Mouse (Mus musculus) midbrain, embryonic 13.5 days (tissue): ENCODE data around the gene Itpkb. TPM values are rescaled to one million over a fixed set of nuclear protein-coding genes. Genes with fewer than 3 reads are reported as not detected.
"Not testable (repeated sequence)": the region's sequence is repeated elsewhere in the genome, so short reads cannot be mapped to it uniquely, and the experiment has no call there.

Experiments used
- ATAC-seq: fragments of 200-750 bp; cut with Nextera tagmentation; 2 replicates; pipeline ENCODE4 v1.8.0; 2017; ENCODE audit warnings: mild to moderate bottlenecking, moderate TSS enrichment, moderate library complexity
- H3K27ac ChIP-seq: fragments of 300-500 bp; sonication (generic); 2 replicates; pipeline ENCODE4 v1.5.1; 2015; ENCODE audit warnings: inconsistent platforms, mild to moderate bottlenecking, moderate library complexity
- H3K27me3 ChIP-seq: fragments of 300-500 bp; sonication (generic); 2 replicates; pipeline ENCODE4 v1.6.1; 2015; ENCODE audit warnings: mild to moderate bottlenecking, inconsistent platforms
- H3K36me3 ChIP-seq: fragments of 300-500 bp; sonication (generic); 2 replicates; pipeline ENCODE4 v1.6.1; 2015; ENCODE audit warnings: mild to moderate bottlenecking, inconsistent platforms
- H3K4me1 ChIP-seq: fragments of 300-500 bp; sonication (generic); replicated peaks from 2 replicates; pipeline ENCODE4 v1.6.1; 2015; ENCODE audit warnings: inconsistent platforms
- H3K4me2 ChIP-seq: fragments of 300-500 bp; sonication (generic); replicated peaks from 2 replicates; pipeline ENCODE4 v1.6.1; 2015; ENCODE audit warnings: moderate library complexity, mild to moderate bottlenecking, inconsistent platforms
- H3K4me3 ChIP-seq: fragments of 300-500 bp; sonication (generic); replicated peaks from 2 replicates; pipeline ENCODE4 v1.5.1; 2015; ENCODE audit warnings: mild to moderate bottlenecking, inconsistent platforms
- H3K9ac ChIP-seq: fragments of 300-500 bp; sonication (generic); replicated peaks from 2 replicates; pipeline ENCODE4 v1.6.1; 2015; ENCODE audit warnings: mild to moderate bottlenecking, inconsistent platforms
- H3K9me3 ChIP-seq: fragments of 300-500 bp; sonication (generic); 2 replicates; pipeline ENCODE4 v1.6.1; 2016; ENCODE audit warnings: mild to moderate bottlenecking, inconsistent platforms
- WGBS: fragments of 180-500 bp; shearing (Covaris S2); methylation state at CpG from one replicate; pipeline ENCODE4 v1.1.7; 2015; 5-methylcytosine and 5-hydroxymethylcytosine counted together
- polyA plus RNA-seq: library from polyadenylated mRNA; unstranded; fragments of >200 nt; fragmentation: Nextera tagmentation; extraction: Ambion mirVana; gene quantifications from 2 replicates; pipeline ENCODE4 v1.2.1, GENCODE M21; 2015

Gene Itpkb
- polyA plus RNA-seq, 1 experiment from 2014 or later: 2.5 TPM

GRCm38 (mm10) chr1:180365180-180365810 lies 35.0 kb downstream of the Itpkb start:
- Histone ChIP-seq H3K36me3 (no peaks in the 10 kb centered on the region), H3K27me3 (no peaks in the 10 kb centered on the region), H3K4me2 (peak overlapping the region; percentile 63), H3K4me3 (peak overlapping the region; percentile 42), H3K9me3 (no peaks in the 10 kb centered on the region), H3K27ac (peak overlapping the region; percentile 93), H3K4me1 (peaks cover 31% of the 10 kb centered on the region), H3K9ac (peak overlapping the region; percentile 68)
- WGBS: 2% methylated on average over 29 of the region's 29 CpGs
- ATAC-seq: peak; percentile 97

DNA sequence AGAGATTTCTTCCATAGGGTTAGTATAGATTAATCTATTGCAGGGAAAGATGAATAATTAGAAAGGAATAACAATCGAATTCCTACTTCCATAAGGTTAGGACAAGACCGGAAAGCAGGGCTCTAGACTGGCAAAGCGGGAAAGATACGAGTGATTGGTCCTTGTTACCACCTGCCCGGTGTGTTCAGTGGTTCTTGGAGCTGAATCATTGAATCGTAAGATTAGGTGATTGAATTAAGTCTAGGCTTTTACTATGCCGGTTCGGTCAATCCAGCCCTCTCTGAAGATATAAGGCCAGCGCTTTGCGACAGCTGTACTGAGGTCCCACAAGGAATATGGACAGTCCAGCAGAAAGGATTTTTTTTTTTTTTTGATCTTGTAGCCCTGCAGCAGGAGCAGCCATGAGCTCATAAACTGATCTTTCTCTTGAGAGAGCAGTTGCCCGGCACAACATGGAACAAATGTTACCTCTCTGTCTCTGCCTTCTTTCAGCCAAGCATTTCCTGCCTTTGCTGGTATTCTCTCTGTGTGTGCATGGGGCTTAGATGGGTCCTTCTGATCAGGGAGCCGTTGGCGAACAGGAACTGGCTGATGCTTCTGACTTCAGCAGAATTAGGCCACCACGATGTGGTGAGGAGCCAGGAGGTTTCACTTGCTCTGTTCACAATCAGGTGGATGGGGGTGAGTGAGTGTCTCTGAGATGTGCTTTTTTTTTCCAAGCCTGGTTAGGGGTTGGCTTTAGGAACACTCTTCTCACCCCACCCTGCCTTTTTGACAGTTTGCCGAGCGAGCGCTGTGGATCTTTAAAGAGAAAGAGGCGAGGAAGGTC lies 35.9 kb downstream of the Itpkb start:
- Histone ChIP-seq H3K4me2 (peak overlapping the region; percentile 63; the same call in 1 of the 2 replicates), H3K4me1 (peaks cover 31% of the 10 kb centered on the region), H3K27me3 (no peaks in the 10 kb centered on the region), H3K27ac (peak overlapping the region; percentile 93), H3K4me3 (peak overlapping the region; percentile 42; the same call in 1 of the 2 replicates), H3K9me3 (no peaks in the 10 kb centered on the region), H3K9ac (peak overlapping the region; percentile 68; the same call in 1 of the 2 replicates), H3K36me3 (no peaks in the 10 kb centered on the region)
- ATAC-seq: no peak
- 68% methylated on average over 18 of the region's 18 CpGs for WGBS

DNA sequence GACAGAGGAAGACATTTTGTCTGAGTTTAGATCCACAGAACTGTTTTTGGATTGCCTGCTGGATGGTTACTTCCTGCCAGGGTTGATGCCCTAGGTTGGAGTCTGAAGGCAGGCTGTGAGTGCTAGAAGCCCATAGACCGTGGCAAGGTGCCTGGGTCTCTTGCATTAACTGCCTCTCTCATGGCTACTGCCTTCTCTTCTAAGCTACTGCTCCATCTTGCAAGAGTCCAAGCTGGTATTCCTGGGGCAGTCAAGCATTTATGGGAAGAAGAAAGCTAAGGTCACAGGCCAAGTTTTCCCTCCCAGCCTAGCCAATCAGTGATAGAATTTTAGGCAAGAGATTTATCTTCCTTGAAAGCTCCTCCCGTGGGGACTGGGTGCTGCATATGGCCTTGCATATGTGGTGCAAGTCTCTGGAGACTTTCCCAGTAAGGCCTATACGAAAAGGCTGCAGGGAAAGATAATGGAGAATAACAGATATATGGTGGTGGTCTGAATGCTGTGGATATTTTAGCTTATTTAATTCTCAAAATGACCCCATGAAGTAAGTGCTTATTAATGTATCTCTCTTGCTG lies 36.8 kb downstream of the Itpkb start:
- no peak for ATAC-seq
- no peak overlapping the region for H3K9ac ChIP-seq
- no peaks in the 10 kb centered on the region for H3K9me3 ChIP-seq
- no peak overlapping the region for H3K4me3 ChIP-seq
- peaks cover 31% of the 10 kb centered on the region for H3K4me1 ChIP-seq
- no peaks in the 10 kb centered on the region for H3K27me3 ChIP-seq
- 79% methylated on average over 3 of the region's 3 CpGs for WGBS
- no peak overlapping the region for H3K4me2 ChIP-seq
- no peak overlapping the region for H3K27ac ChIP-seq
- H3K36me3 ChIP-seq: no peaks in the 10 kb centered on the region

DNA sequence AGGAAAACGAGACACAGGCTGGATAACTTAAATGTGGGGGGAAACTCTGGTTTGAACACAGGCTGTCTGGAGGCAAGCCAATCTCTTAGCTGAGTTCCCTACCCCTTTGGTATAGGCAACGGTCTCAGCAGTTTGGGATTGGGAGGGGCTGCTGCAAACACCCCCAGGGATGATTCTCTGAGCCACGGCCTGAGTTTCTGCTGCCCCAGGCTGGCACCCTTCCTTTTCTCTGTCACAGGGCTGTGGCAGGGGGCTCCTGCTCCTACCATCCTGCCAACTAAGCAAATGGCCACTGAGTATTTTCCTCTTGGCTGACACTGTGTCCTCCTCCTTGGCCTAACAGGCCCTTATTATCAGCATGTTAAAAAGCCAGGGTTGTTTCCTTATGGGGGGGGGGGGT lies 37.3 kb downstream of the Itpkb start:
- Histone ChIP-seq H3K27ac (no peak overlapping the region), H3K4me2 (no peak overlapping the region), H3K27me3 (no peaks in the 10 kb centered on the region), H3K4me1 (peaks cover 31% of the 10 kb centered on the region), H3K9me3 (no peaks in the 10 kb centered on the region), H3K36me3 (no peaks in the 10 kb centered on the region), H3K9ac (no peak overlapping the region), H3K4me3 (no peak overlapping the region)
- no peak for ATAC-seq
- WGBS: 81% methylated on average over 3 of the region's 3 CpGs

DNA sequence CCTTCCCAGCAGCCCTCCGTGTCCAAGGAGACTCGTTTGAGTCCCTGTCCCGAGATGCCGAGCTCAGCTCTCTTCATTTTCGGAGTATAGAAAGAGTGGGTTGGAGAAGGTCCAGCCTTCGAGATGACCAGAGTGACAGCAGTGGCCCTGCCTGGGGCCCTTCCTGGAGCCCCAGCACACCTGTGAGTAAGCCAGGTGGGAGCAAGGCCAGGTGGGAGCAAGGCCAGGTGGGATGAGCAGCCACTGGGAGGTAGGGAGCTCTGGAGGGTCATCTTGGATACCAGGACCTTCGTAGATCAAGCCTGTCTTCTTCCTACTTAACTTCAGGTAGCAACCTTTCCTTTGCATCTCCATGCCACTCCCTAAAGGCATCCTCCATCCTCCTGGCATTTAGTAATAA lies 37.8 kb downstream of the Itpkb start:
- H3K4me3 ChIP-seq: no peak overlapping the region
- WGBS: 94% methylated on average over 7 of the region's 7 CpGs

GRCm38 (mm10) chr1:180368646-180369045 lies 38.4 kb downstream of the Itpkb start:
- Histone ChIP-seq H3K27ac (no peak overlapping the region), H3K4me1 (peaks cover 25% of the 10 kb centered on the region), H3K9ac (no peak overlapping the region), H3K36me3 (no peaks in the 10 kb centered on the region), H3K27me3 (no peaks in the 10 kb centered on the region), H3K4me3 (no peak overlapping the region), H3K9me3 (no peaks in the 10 kb centered on the region), H3K4me2 (no peak overlapping the region)
- no peak for ATAC-seq
- 87% methylated on average over 9 of the region's 9 CpGs for WGBS

More for the DNA sequence above, 37.8 kb downstream of the Itpkb start:
- H3K4me2 ChIP-seq: no peak overlapping the region
- H3K9ac ChIP-seq: no peak overlapping the region
- H3K27ac ChIP-seq: no peak overlapping the region
- H3K9me3 ChIP-seq: no peaks in the 10 kb centered on the region
- H3K4me1 ChIP-seq: peaks cover 30% of the 10 kb centered on the region
- no peaks in the 10 kb centered on the region for H3K36me3 ChIP-seq
- no peaks in the 10 kb centered on the region for H3K27me3 ChIP-seq
- ATAC-seq: no peak

DNA sequence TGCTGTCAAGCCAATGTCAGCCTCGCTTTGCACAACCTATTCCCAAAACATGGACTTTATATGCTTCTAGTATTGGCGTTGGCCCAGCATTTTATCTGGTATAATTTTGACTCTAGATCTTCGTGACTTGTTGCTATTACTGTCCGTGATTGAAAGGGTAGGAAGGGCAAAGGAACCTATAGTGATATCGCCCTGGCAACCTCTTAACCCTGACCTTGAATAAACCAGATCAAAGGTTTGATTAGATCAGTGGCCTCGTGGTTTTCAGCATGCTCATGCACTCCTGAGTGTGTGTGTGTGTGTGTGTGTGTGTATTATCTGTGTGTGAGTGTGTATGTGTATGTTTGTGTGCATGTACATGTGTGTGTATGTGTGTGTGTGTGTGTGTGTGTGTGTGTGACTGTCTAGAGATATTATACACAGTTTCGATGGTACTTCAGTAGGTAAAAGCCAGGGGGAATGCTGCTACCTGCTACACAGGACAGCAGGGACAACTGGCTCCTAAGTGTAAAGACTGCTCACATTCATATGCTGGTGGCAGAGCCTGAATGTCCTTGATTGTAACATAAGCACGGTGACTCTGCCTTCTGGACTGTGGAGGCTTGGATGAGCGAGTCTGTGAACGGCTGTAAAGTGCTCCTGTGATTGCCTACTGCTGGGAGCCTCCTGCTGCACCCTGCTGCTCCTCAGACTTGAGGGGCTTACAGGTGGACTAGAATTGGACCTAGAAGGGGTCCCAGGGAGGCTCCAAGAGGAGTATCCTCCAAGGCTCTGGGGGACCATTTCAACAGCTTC lies 40.8 kb downstream of the Itpkb start:
- no peaks in the 10 kb centered on the region for H3K27me3 ChIP-seq
- no peak overlapping the region for H3K4me3 ChIP-seq
- no peak for ATAC-seq
- H3K9me3 ChIP-seq: no peaks in the 10 kb centered on the region
- H3K27ac ChIP-seq: no peak overlapping the region
- WGBS: 74% methylated on average over 10 of the region's 10 CpGs
- H3K4me1 ChIP-seq: peaks cover 12% of the 10 kb centered on the region
- no peak overlapping the region for H3K9ac ChIP-seq
- H3K36me3 ChIP-seq: no peaks in the 10 kb centered on the region
- H3K4me2 ChIP-seq: no peak overlapping the region

DNA sequence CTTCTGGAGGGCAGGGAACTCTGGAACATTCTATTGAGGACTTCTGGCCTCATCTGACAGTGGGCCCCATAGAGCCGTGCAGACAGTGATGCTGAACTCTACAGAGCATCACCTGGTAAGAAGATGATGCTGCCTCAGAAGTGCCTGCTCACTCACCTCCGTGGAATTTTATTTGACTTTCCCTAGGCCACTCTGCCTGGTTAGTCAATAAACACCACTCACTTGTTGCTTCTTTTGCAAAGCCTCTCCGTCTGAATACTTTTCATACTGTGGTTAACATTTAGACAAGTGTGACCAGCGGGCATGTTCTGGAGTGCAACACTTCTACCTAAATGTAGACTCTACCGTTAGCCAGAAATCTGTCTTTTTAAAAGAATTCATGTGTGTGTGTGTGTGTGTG lies 42.0 kb downstream of the Itpkb start:
- H3K4me2 ChIP-seq, H3K9ac ChIP-seq, H3K9me3 ChIP-seq, H3K27me3 ChIP-seq, H3K4me1 ChIP-seq, H3K36me3 ChIP-seq, ATAC-seq, H3K27ac ChIP-seq, H3K4me3 ChIP-seq: not testable (repeated sequence)
- 94% methylated on average over 5 of the region's 5 CpGs for whole genome bisulfite sequencing

DNA sequence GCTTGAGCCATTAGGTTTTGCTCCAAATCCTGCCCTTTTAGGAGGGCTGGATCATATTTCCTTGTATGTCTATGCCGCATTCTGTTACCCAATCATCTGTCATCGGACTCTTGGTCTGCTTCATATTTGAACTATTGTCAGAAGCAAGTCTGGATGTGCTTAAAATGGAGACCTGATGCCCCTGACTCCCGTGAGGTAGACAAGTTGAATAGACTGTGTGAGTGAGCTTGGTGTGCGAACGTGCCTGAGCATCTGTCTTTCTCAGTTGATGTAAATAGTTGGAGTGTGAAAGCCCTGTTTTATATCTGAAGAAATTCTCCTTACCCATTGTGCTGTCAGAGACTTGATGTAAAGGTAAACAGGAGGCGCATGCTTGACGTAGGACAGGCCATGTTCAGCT lies 46.3 kb downstream of the Itpkb start:
- H3K36me3 ChIP-seq: no peaks in the 10 kb centered on the region
- H3K9ac ChIP-seq: no peak overlapping the region
- no peaks in the 10 kb centered on the region for H3K4me1 ChIP-seq
- H3K4me2 ChIP-seq: no peak overlapping the region
- no peaks in the 10 kb centered on the region for H3K27me3 ChIP-seq
- WGBS: 87% methylated on average over 7 of the region's 7 CpGs
- H3K9me3 ChIP-seq: no peaks in the 10 kb centered on the region
- no peak overlapping the region for H3K27ac ChIP-seq
- H3K4me3 ChIP-seq: no peak overlapping the region
- no peak for ATAC-seq

GRCm38 (mm10) chr1:180379559-180379958 lies 49.3 kb downstream of the Itpkb start:
- Histone ChIP-seq H3K4me1 (peaks cover 6% of the 10 kb centered on the region; the same call in 1 of the 2 replicates), H3K4me3 (no peak overlapping the region), H3K27me3 (no peaks in the 10 kb centered on the region), H3K27ac (no peak overlapping the region), H3K9me3 (no peaks in the 10 kb centered on the region), H3K36me3 (no peaks in the 10 kb centered on the region), H3K4me2 (no peak overlapping the region), H3K9ac (no peak overlapping the region)
- 81% methylated on average over 3 of the region's 3 CpGs for WGBS
- ATAC-seq: no peak

GRCm38 (mm10) chr1:180382358-180382757 lies 52.1 kb downstream of the Itpkb start:
- no peak for ATAC-seq
- H3K9me3 ChIP-seq: no peaks in the 10 kb centered on the region
- H3K27me3 ChIP-seq: no peaks in the 10 kb centered on the region
- no peaks in the 10 kb centered on the region for H3K36me3 ChIP-seq
- H3K4me1 ChIP-seq: peaks cover 13% of the 10 kb centered on the region
- no peak overlapping the region for H3K27ac ChIP-seq
- H3K4me2 ChIP-seq: no peak overlapping the region
- no peak overlapping the region for H3K9ac ChIP-seq
- no peak overlapping the region for H3K4me3 ChIP-seq
- WGBS: 38% methylated on average over 8 of the region's 8 CpGs

GRCm38 (mm10) chr1:180383884-180384283 lies 53.6 kb downstream of the Itpkb start:
- 95% methylated on average over 8 of the region's 8 CpGs for WGBS
- Histone ChIP-seq H3K27ac (no peak overlapping the region), H3K36me3 (no peaks in the 10 kb centered on the region), H3K4me1 (peaks cover 23% of the 10 kb centered on the region), H3K4me3 (no peak overlapping the region), H3K9me3 (no peaks in the 10 kb centered on the region), H3K4me2 (no peak overlapping the region), H3K27me3 (no peaks in the 10 kb centered on the region), H3K9ac (no peak overlapping the region)
- ATAC-seq: no peak
